Mouse (Mus musculus) urinary bladder, postnatal 10 days (tissue): ENCODE measurements around the gene Olfr31.

Experiments used
- DNase-seq: peaks from one replicate; pipeline ENCODE4 v3.0.0; 2022; ENCODE audit warnings: low spot score

Olfr31 gene

GRCm38 (mm10) chr14:14354511-14355359, 32.1 kb downstream of the Olfr31 start:
- DNase-seq = no peak

GRCm38 (mm10) chr14:14355360-14355646, 32.7 kb downstream of the Olfr31 start:
- no peak for DNase-seq
